13 mouse cellular contexts compared by ENCODE assay signal in genomic region chr11:68089426-68089825, GRCm38 (mm10).
A peak's percentile ranks its signal among the peaks of the same experiment; 100 is the strongest.
DNase-seq lines count a peak whose midpoint lies in the region; ATAC-seq and TF ChIP-seq lines count a peak whose summit lies in the region.
"Had no signal": no experiment of that assay in that cellular context is flagged by ENCODE, and none has a peak within 500 bp of the region (broad histone marks: within the 10 kb centered on the region; RNA-seq: fewer than 3 reads in every experiment).

No protein-coding gene starts in this region.

- H3K9me3 ChIP-seq in forebrain, embryonic 10.5 days, result no peaks in the 10 kb centered on the region
- no peaks in the 10 kb centered on the region for H3K9me3 ChIP-seq in forebrain, embryonic 14.5 days (replicated peaks; ENCODE audit: control insufficient read depth, low read length)
- no peaks in the 10 kb centered on the region for H3K9me3 ChIP-seq in intestine, embryonic 14.5 days (ENCODE audit: control insufficient read depth, low read length)
- H3K9me3 ChIP-seq in intestine, embryonic 15.5 days, result no peaks in the 10 kb centered on the region
- no peaks in the 10 kb centered on the region for H3K9me3 ChIP-seq in limb, embryonic 13.5 days
- H3K9me3 ChIP-seq: forebrain, embryonic 12.5 days; hindbrain, embryonic 15.5 days had no signal

- H3K36me3 ChIP-seq in forebrain, embryonic 10.5 days (replicated peaks), result no peaks in the 10 kb centered on the region
- H3K36me3 ChIP-seq in forebrain, embryonic 14.5 days (ENCODE audit: control insufficient read depth, insufficient read depth, low read length), result no peaks in the 10 kb centered on the region
- H3K36me3 ChIP-seq in intestine, embryonic 14.5 days (ENCODE audit: control insufficient read depth, insufficient read depth, low read length), result no peaks in the 10 kb centered on the region
- H3K36me3 ChIP-seq in intestine, embryonic 15.5 days, result no peaks in the 10 kb centered on the region
- no peaks in the 10 kb centered on the region for H3K36me3 ChIP-seq in limb, embryonic 13.5 days
- no peaks in the 10 kb centered on the region for H3K36me3 ChIP-seq in thymus, adult 2 months (ENCODE audit: control insufficient read depth, insufficient read depth, low read length)
- H3K36me3 ChIP-seq: forebrain, embryonic 12.5 days; hindbrain, embryonic 15.5 days had no signal

- WGBS in forebrain, embryonic 10.5 days, result 88% methylated on average over 9 of the region's 9 CpGs
- WGBS in forebrain, embryonic 14.5 days, result 77% methylated on average over 9 of the region's 9 CpGs
- 48% methylated on average over 9 of the region's 9 CpGs for WGBS in intestine, embryonic 14.5 days
- 49% methylated on average over 9 of the region's 9 CpGs for WGBS in intestine, embryonic 15.5 days
- WGBS in limb, embryonic 13.5 days, result 57% methylated on average over 9 of the region's 9 CpGs
- 96% methylated on average over 9 of the region's 9 CpGs for WGBS in thymus, adult 2 months

- peak overlapping the region; percentile 63; the same call in 1 of the 2 replicates for H3K27ac ChIP-seq in forebrain, embryonic 10.5 days
- no peak overlapping the region for H3K27ac ChIP-seq in forebrain, embryonic 14.5 days (ENCODE audit: low read depth, low read length)
- peak overlapping the region; percentile 34; the same call in 1 of the 2 replicates for H3K27ac ChIP-seq in intestine, embryonic 14.5 days (ENCODE audit: low read depth)
- H3K27ac ChIP-seq in intestine, embryonic 15.5 days, result no peak overlapping the region
- no peak overlapping the region for H3K27ac ChIP-seq in limb, embryonic 13.5 days
- no peak overlapping the region for H3K27ac ChIP-seq in thymus, adult 2 months (ENCODE audit: control insufficient read depth, insufficient read depth, low read length)
- H3K27ac ChIP-seq: forebrain, embryonic 12.5 days; hindbrain, embryonic 15.5 days had no signal

- no peak for ATAC-seq in forebrain, embryonic 14.5 days
- no peak for ATAC-seq in intestine, embryonic 14.5 days (replicated peaks; ENCODE audit: low FRiP score, low TSS enrichment, low read depth)
- ATAC-seq in intestine, embryonic 15.5 days, result no peak
- ATAC-seq in limb, embryonic 13.5 days (ENCODE audit: low FRiP score, low read depth), result no peak

- no peak overlapping the region for H3K4me2 ChIP-seq in forebrain, embryonic 14.5 days (ENCODE audit: low read length)
- no peak overlapping the region for H3K4me2 ChIP-seq in intestine, embryonic 14.5 days (ENCODE audit: low read length)
- no peak overlapping the region for H3K4me2 ChIP-seq in intestine, embryonic 15.5 days (replicated peaks)
- H3K4me2 ChIP-seq in limb, embryonic 13.5 days (replicated peaks), result peak overlapping the region; percentile 31
- H3K4me2 ChIP-seq: forebrain, embryonic 12.5 days; hindbrain, embryonic 15.5 days had no signal

- no peaks in the 10 kb centered on the region for H3K27me3 ChIP-seq in forebrain, embryonic 10.5 days (ENCODE audit: poor library complexity, severe bottlenecking)
- no peaks in the 10 kb centered on the region for H3K27me3 ChIP-seq in forebrain, embryonic 14.5 days (replicated peaks; ENCODE audit: control insufficient read depth, insufficient read depth, low read length)
- H3K27me3 ChIP-seq in intestine, embryonic 14.5 days (replicated peaks; ENCODE audit: control insufficient read depth, insufficient read depth, low read length), result no peaks in the 10 kb centered on the region
- H3K27me3 ChIP-seq in intestine, embryonic 15.5 days (replicated peaks), result no peaks in the 10 kb centered on the region
- no peaks in the 10 kb centered on the region for H3K27me3 ChIP-seq in limb, embryonic 13.5 days
- no peaks in the 10 kb centered on the region for H3K27me3 ChIP-seq in thymus, adult 2 months (ENCODE audit: control insufficient read depth, insufficient read depth, low read length)
- H3K27me3 ChIP-seq: forebrain, embryonic 12.5 days; hindbrain, embryonic 15.5 days; megakaryocyte, embryonic 14.5 days had no signal

- no peak overlapping the region for H3K4me3 ChIP-seq in forebrain, embryonic 10.5 days
- no peak overlapping the region for H3K4me3 ChIP-seq in forebrain, embryonic 14.5 days (ENCODE audit: low read depth, low read length)
- no peak overlapping the region for H3K4me3 ChIP-seq in intestine, embryonic 14.5 days (ENCODE audit: low read depth, low read length)
- H3K4me3 ChIP-seq in intestine, embryonic 15.5 days (replicated peaks), result no peak overlapping the region
- no peak overlapping the region for H3K4me3 ChIP-seq in limb, embryonic 13.5 days
- no peak overlapping the region for H3K4me3 ChIP-seq in thymus, adult 2 months (ENCODE audit: control insufficient read depth, insufficient read depth, low read length)
- H3K4me3 ChIP-seq: forebrain, embryonic 12.5 days; hindbrain, embryonic 15.5 days; megakaryocyte, embryonic 14.5 days had no signal

- DNase-seq in forebrain, embryonic 10.5 days (ENCODE audit: extremely low spot score, low spot score), result no peak
- DNase-seq in forebrain, embryonic 14.5 days (ENCODE audit: low spot score), result no peak
- no peak for DNase-seq in intestine, embryonic 14.5 days (ENCODE audit: low spot score)
- DNase-seq in brain, embryonic 14.5 days (ENCODE audit: low read depth), result peak; percentile 28
- DNase-seq in ovary, postnatal 10 days (ENCODE audit: low spot score), result no peak
- no peak for DNase-seq in thymus, adult 2 months
- DNase-seq: adrenal gland, postnatal 10 days; kidney, adult 9 months had no signal

- H3K4me1 ChIP-seq in forebrain, embryonic 10.5 days, result peaks cover 18% of the 10 kb centered on the region
- H3K4me1 ChIP-seq in forebrain, embryonic 14.5 days (ENCODE audit: control insufficient read depth, insufficient read depth, low read length), result no peaks in the 10 kb centered on the region
- H3K4me1 ChIP-seq in intestine, embryonic 14.5 days (replicated peaks; ENCODE audit: control insufficient read depth, insufficient read depth, low read length), result peaks cover 29% of the 10 kb centered on the region
- peaks cover 15% of the 10 kb centered on the region for H3K4me1 ChIP-seq in intestine, embryonic 15.5 days (replicated peaks)
- peaks cover 17% of the 10 kb centered on the region for H3K4me1 ChIP-seq in limb, embryonic 13.5 days
- peaks cover 8% of the 10 kb centered on the region for H3K4me1 ChIP-seq in thymus, adult 2 months (replicated peaks; ENCODE audit: control insufficient read depth, insufficient read depth, low read length)
- H3K4me1 ChIP-seq: hindbrain, embryonic 15.5 days had no signal

- TF ChIP-seq CTCF in brain, embryonic 14.5 days (IDR thresholded peaks at IDR 0.05; ENCODE audit: borderline replicate concordance, extremely low read depth, insufficient read depth, insufficient read length), result no peak
- TF ChIP-seq CTCF in thymus, adult 2 months (IDR thresholded peaks at IDR 0.05; ENCODE audit: borderline replicate concordance, control insufficient read depth, extremely low read depth, insufficient read depth, low read length, poor library complexity), result no peak

- no peak overlapping the region for H3K9ac ChIP-seq in forebrain, embryonic 14.5 days (ENCODE audit: low read length)
- H3K9ac ChIP-seq in intestine, embryonic 14.5 days (ENCODE audit: low read length), result no peak overlapping the region
- H3K9ac ChIP-seq in intestine, embryonic 15.5 days, result no peak overlapping the region
- H3K9ac ChIP-seq in limb, embryonic 13.5 days, result no peak overlapping the region
- H3K9ac ChIP-seq: forebrain, embryonic 12.5 days; hindbrain, embryonic 15.5 days had no signal

- no peak for TF ChIP-seq POLR2A in brain, embryonic 14.5 days (IDR thresholded peaks at IDR 0.05; ENCODE audit: borderline replicate concordance, extremely low read depth, insufficient read depth, insufficient read length, poor library complexity, severe bottlenecking)
- no peak for TF ChIP-seq POLR2A in thymus, adult 2 months (IDR thresholded peaks at IDR 0.05; ENCODE audit: control insufficient read depth, extremely low read depth, insufficient read depth, low read length, poor library complexity)

Comparison
In these comparisons a context has a peak if more than half of its experiments do, and no peak if none do; other contexts are left out.
1. H3K27ac ChIP-seq: peak in forebrain, embryonic 10.5 days (single experiment) and intestine, embryonic 14.5 days (single experiment); none in forebrain, embryonic 14.5 days (single experiment), intestine, embryonic 15.5 days (single experiment), limb, embryonic 13.5 days (single experiment) and thymus, adult 2 months (single experiment).